Mouse (Mus musculus) heart, postnatal 14 days (tissue): Measurements from ENCODE around the gene Krt23. TPM values are rescaled to one million over a fixed set of nuclear protein-coding genes. Genes with fewer than 3 reads are reported as not detected.

Experiments
- DNase-seq, 2 experiments: peaks; one replicate each; pipeline ENCODE4 v3.0.0; 2021 to 2022
- intact Hi-C: fragments of 180-260 bp; cut with DNase I; formaldehyde crosslinking; loops from one replicate; pipeline ENCODE4 v1.15.1; 2025
- total RNA-seq, 2 experiments: library from RNA; stranded (reverse); gene quantifications; 2 replicates each; pipeline ENCODE4 v1.2.3; 2021

The Krt23 gene
- total RNA-seq, 2 experiments from 2014 or later: not detected

DNA sequence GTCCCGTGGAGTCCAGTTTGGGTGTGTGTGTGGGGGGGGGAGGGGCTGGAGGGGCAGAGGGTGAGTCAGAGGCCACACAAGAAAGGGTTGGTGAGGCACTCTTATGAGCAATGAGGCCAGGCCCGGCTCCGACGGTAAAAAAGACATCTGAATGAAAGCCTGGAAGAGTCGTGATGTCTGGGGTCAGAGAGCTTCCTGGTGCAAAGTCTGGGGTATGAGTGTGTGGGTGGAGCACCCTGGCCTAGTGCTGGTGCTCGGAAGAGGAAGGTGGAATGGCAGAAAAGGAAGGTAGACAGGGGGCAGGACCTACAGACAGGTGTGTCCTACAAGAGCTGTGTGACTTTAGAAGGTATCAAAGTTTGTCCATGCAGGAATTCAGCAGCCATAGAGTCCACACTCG is 34.0 kb downstream of the Krt23 start:
- intact Hi-C loops: no loop called here

DNA sequence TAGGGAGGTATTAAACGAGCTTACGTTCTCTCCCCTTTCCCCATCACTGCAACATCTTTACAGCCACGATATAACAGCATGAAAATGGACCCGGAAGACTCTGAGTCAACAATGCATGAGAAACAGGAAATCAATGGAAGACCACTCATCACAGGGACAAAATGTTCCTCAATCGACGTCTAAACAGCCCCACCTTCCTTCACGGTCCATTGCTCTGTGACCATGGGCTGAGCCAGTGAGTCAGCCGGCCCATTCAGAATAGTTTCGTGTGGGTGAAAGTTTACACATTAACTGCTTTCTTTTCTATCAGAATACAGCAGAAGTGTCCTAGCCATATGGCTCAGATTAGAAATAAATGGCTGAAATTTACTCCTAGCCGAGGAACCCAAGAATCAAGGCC is 38.2 kb downstream of the Krt23 start:
- DNase-seq: no peak
- intact Hi-C loops: no loop called here

More for the DNA sequence above, 34.0 kb downstream of the Krt23 start:
- DNase-seq: no peak

DNA sequence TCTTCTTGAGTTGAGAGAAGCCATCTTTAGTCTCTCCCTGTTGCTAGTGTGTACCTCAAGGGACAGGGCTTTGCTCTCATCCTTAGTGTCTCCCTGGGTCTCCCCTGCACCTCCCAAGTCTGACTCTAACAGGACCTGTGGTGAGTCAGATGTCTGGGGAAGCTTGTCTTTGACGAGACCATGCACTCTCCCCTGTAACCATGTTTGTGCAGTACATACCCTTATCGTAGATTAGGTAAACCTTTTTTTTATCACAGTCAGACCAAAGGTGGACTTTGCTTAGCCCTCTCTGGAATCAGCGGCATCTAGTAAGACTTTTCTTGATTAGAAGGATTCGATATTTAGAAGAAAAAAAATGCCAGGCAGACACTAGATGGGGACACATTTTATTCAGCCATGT is 38.9 kb downstream of the Krt23 start:
- intact Hi-C loops: no loop called here
- DNase-seq: no peak

DNA sequence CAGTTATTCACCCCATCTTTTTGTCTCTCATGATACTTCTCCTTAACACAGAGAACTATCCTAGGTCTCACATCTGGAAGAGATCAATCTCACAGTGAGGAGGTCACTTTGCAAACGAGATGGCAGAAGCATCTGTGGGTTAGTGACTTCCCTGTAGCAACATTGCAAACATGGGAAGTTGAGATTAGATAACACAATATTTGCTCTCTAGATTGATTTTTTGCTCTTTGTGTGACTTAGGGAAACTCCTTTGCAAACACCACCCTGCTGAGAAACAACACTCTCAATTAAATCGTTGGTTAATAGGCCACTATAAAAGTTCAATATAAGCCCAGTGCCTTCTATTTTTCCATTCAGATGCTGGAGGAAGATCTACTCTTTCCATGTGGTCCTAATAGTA is 44.2 kb downstream of the Krt23 start:
- intact Hi-C loops: no loop called here
- no peak for DNase-seq

DNA sequence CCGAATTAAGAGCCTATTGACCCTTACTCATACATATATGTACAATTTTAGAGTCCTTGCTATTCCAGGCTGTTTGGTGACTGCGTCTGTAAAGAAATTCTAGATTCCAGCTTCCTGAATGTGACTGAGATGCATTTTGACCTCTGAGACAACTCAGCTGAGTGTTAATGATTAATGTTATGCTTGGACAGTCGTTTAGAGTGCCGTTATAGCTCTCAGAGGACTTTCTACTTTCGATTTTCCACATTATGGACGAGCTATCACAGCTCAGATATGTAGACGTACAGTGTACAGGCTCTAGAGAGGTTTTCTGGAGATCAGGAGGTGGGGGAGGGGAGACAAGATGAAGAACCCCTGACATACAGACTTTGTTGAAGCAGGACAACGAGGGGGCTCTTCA is 51.7 kb downstream of the Krt23 start:
- intact Hi-C loops: no loop called here

DNA sequence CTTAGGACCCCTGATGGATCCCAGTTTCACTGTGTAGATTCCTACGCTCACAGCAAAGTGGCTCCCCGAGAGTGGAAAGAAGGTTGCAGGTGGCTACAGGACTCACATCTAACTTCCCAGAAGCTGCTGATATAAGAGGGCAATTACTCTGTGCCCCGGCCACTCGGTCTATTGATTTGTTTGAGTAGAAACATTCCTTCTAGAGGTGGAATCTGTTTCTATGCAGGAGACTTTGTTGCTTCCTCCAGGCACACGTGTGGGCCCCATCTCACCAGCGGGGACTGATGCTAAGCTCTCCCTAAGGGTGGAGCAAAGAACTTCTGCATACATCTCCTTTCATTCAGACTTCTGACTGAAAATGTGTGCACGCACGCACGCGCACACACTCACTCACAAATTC is 53.5 kb downstream of the Krt23 start:
- intact Hi-C loops: no loop called here
- DNase-seq: no peak

More for the DNA sequence above, 51.7 kb downstream of the Krt23 start:
- DNase-seq: no peak

DNA sequence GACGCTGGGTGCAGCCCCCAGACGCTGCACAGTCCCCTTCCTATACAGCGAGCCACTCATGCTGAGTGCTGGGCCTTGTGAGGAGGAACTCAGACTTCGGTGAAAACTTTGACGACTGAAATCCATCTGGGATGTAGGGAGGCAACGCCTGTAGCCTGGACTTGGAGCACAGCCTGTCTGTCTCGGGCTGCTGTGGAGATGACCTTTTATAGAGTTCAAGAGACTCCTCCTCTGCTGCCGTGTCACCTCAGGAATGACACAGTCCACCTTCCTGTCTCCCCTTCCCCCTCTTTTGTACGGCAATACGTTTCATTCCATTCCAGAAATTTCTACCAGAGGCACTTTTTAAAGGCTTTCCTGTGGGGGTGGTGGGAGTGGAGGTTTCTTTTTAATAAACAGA is 55.0 kb downstream of the Krt23 start, which contains the start of gene Krt20:
Krt20 (minus strand) TSS at position 179 of the 400 bp plus-strand sequence.
- intact Hi-C loops: no loop called here
- DNase-seq: no peak

DNA sequence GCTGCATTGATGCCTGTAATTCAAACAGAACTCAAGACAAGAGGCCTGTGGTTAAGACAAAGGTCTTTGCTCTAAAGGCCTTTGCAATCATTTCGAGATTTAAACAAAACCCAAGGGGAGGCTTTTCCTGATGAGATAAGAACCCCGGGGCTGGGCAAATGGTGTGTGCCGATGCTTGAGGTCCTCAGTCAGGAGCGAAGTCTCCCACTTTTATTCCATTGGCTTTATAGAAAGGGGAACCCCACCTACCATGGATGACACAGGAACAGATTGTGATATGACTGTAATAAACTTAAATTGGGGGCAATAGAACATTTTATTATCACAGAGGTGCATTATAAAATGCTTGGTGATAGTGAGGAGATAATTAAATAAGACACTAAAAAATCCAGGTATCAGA is 56.3 kb downstream of the Krt23 start:
- intact Hi-C loops: no loop called here
- DNase-seq: no peak

DNA sequence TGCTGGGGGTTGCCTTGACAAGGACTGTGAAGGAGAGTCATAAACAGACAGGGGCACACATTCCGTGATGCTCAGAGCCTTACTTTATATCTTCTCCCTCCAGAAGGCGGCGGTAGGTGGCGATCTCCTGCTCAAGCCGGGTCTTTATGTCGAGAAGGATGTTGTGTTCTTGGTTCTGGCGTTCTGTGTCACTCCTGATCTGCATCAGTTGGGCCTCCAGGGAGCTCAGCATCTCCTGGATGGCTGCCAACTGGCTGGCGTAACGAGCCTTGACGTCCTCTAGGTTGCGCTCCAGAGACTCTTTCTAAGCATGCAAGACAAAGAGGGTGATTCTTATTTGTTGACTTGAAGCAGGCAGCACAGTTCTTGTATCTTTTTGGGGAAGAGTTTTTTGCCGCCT is 62.3 kb downstream of the Krt23 start:
- intact Hi-C loops: no loop called here
- peak; percentile 4 to 14 for DNase-seq

Other genes starting within 250 kb of the Krt23 start
- gene Krt222, start 249.1 kb downstream of the Krt23 start, total RNA-seq: 10 to 100 TPM; 22.2 to 26.2 TPM
- gene Krt24, start 207.9 kb downstream of the Krt23 start, total RNA-seq: not detected
- gene Krt25, start 170.2 kb downstream of the Krt23 start, total RNA-seq: not detected
- not detected for gene Krt26, start 155.2 kb downstream of the Krt23 start, total RNA-seq
- not detected for gene Krt27, start 142.0 kb downstream of the Krt23 start, total RNA-seq
- gene Krt28, start 118.2 kb downstream of the Krt23 start, total RNA-seq: not detected
- 1 to 10 TPM; 4.6 to 8.9 TPM for gene Krt10, start 103.8 kb downstream of the Krt23 start, total RNA-seq
- not detected for gene Krt12, start 70.9 kb downstream of the Krt23 start, total RNA-seq
- gene Krt20, start 55.0 kb downstream of the Krt23 start, total RNA-seq: under 1 TPM; 0.14 to 0.22 TPM
- gene Krt39, start 28.2 kb upstream of the Krt23 start, total RNA-seq: not detected
- gene Krt40, start 50.0 kb upstream of the Krt23 start, total RNA-seq: not detected
- not detected for gene Krtap3-3, start 57.7 kb upstream of the Krt23 start, total RNA-seq
- gene Krtap3-2, start 63.7 kb upstream of the Krt23 start, total RNA-seq: not detected
- gene Gm11939, start 66.3 kb upstream of the Krt23 start, total RNA-seq: not detected
- not detected for gene Krtap3-1, start 73.5 kb upstream of the Krt23 start, total RNA-seq
- gene Krtap1-5, start 87.9 kb upstream of the Krt23 start, total RNA-seq: not detected
- not detected for gene Krtap1-4, start 90.5 kb upstream of the Krt23 start, total RNA-seq
- gene Krtap1-3, start 98.2 kb upstream of the Krt23 start, total RNA-seq: not detected
- gene Krtap9-3, start 105.0 kb upstream of the Krt23 start, total RNA-seq: not detected
- not detected for gene Gm11938, start 110.2 kb upstream of the Krt23 start, total RNA-seq
- gene Gm11937, start 117.1 kb upstream of the Krt23 start, total RNA-seq: not detected
- gene Krtap2-4, start 121.7 kb upstream of the Krt23 start, total RNA-seq: not detected
- not detected for gene Gm11562, start 127.3 kb upstream of the Krt23 start, total RNA-seq
- not detected for gene Krtap4-1, start 135.1 kb upstream of the Krt23 start, total RNA-seq
- gene Krtap4-2, start 141.9 kb upstream of the Krt23 start, total RNA-seq: not detected
- gene Krtap4-7, start 151.0 kb upstream of the Krt23 start, total RNA-seq: not detected
- not detected for gene Gm11555, start 157.1 kb upstream of the Krt23 start, total RNA-seq
- not detected for gene Gm11563, start 165.8 kb upstream of the Krt23 start, total RNA-seq
- gene Krtap4-6, start 172.8 kb upstream of the Krt23 start, total RNA-seq: not detected
- not detected for gene Gm14190, start 197.6 kb upstream of the Krt23 start, total RNA-seq
- not detected for gene Gm14180, start 241.2 kb upstream of the Krt23 start, total RNA-seq